Mouse (Mus musculus): ENCODE data around the gene Itga11. TPM values are rescaled to one million over a fixed set of nuclear protein-coding genes. Genes with fewer than 3 reads are reported as not detected.

Itga11 gene
- 1.3 and 1.4 TPM in 2 replicates for polyA plus RNA-seq (2015; fragmentation: Nextera tagmentation; extraction: Ambion mirVana)

- WGBS: under 1% methylated on average over 44 of the region's 45 CpGs
- no peaks in the 10 kb centered on the region for H3K9me3 ChIP-seq
- H3K4me3 ChIP-seq: peak within 1 kb of the TSS; percentile 38
- H3K27ac ChIP-seq: no peak within 1 kb of the TSS
- no peaks in the 10 kb centered on the region for H3K36me3 ChIP-seq (replicated peaks)
- H3K27me3 ChIP-seq (replicated peaks): peaks cover 32% of the 10 kb centered on the region
- 0 out of 2 replicates have a peak within 1 kb of the TSS, but pooled peaks have one; percentile 21 for H3K9ac ChIP-seq
- peak; percentile 48; the same call in 1 of the 2 replicates for ATAC-seq (replicated peaks)
- peak within 1 kb of the TSS; percentile 70 for H3K4me2 ChIP-seq
- H3K4me1 ChIP-seq: peaks cover 16% of the 10 kb centered on the region
These were observed at the start of gene Itga11 for GRCm38 (mm10) chr9:62677641-62678549. Gene Itga11 (plus strand): TSS chr9:62677826.

- 76% methylated on average over 10 of the region's 10 CpGs for WGBS
- H3K9me3 ChIP-seq: no peaks in the 10 kb centered on the region
- no peak for ATAC-seq (replicated peaks)
- H3K27ac ChIP-seq: no peak overlapping the region
- H3K4me2 ChIP-seq: no peak overlapping the region
- no peak overlapping the region for H3K4me3 ChIP-seq
- H3K9ac ChIP-seq: no peak overlapping the region
- no peaks in the 10 kb centered on the region for H3K36me3 ChIP-seq (replicated peaks)
- no peaks in the 10 kb centered on the region for H3K27me3 ChIP-seq (replicated peaks)
- H3K4me1 ChIP-seq: no peaks in the 10 kb centered on the region
These were observed 46.9 kb upstream of the Itga11 start for GRCm38 (mm10) chr9:62630631-62631240.

GRCm38 (mm10) chr9:62632392-62632791 is 45.2 kb upstream of the Itga11 start:
- 83% methylated on average over 6 of the region's 6 CpGs for WGBS
- Histone ChIP-seq H3K36me3 (replicated peaks) (no peaks in the 10 kb centered on the region), H3K9me3 (no peaks in the 10 kb centered on the region), H3K27ac (no peak overlapping the region), H3K27me3 (replicated peaks) (no peaks in the 10 kb centered on the region), H3K4me2 (no peak overlapping the region), H3K4me3 (no peak overlapping the region), H3K9ac (no peak overlapping the region), H3K4me1 (no peaks in the 10 kb centered on the region)
- ATAC-seq (replicated peaks): no peak

- no peaks in the 10 kb centered on the region for H3K9me3 ChIP-seq
- WGBS: 76% methylated on average over 6 of the region's 6 CpGs
These were observed 39.6 kb upstream of the Itga11 start for GRCm38 (mm10) chr9:62638045-62638444.

GRCm38 (mm10) chr9:62639686-62640085 is 37.9 kb upstream of the Itga11 start:
- Histone ChIP-seq H3K4me3 (no peak overlapping the region), H3K9me3 (no peaks in the 10 kb centered on the region), H3K27me3 (replicated peaks) (no peaks in the 10 kb centered on the region), H3K9ac (no peak overlapping the region), H3K4me2 (no peak overlapping the region), H3K4me1 (no peaks in the 10 kb centered on the region), H3K36me3 (replicated peaks) (no peaks in the 10 kb centered on the region), H3K27ac (no peak overlapping the region)
- ATAC-seq (replicated peaks): no peak
- WGBS: 52% methylated on average over 4 of the region's 4 CpGs

More at GRCm38 (mm10) chr9:62638045-62638444, 39.6 kb upstream of the Itga11 start:
- H3K4me1 ChIP-seq: no peaks in the 10 kb centered on the region
- no peak overlapping the region for H3K4me3 ChIP-seq
- H3K4me2 ChIP-seq: no peak overlapping the region
- H3K27ac ChIP-seq: no peak overlapping the region
- no peaks in the 10 kb centered on the region for H3K27me3 ChIP-seq (replicated peaks)
- no peak overlapping the region for H3K9ac ChIP-seq
- no peak for ATAC-seq (replicated peaks)
- no peaks in the 10 kb centered on the region for H3K36me3 ChIP-seq (replicated peaks)

GRCm38 (mm10) chr9:62640188-62640587 is 37.4 kb upstream of the Itga11 start:
- Histone ChIP-seq H3K27ac (no peak overlapping the region), H3K9ac (no peak overlapping the region), H3K27me3 (replicated peaks) (no peaks in the 10 kb centered on the region), H3K4me1 (peaks cover 1% of the 10 kb centered on the region; the same call in 1 of the 2 replicates), H3K9me3 (no peaks in the 10 kb centered on the region), H3K4me2 (no peak overlapping the region), H3K36me3 (replicated peaks) (no peaks in the 10 kb centered on the region), H3K4me3 (no peak overlapping the region)
- 93% methylated on average over 2 of the region's 2 CpGs for WGBS
- no peak for ATAC-seq (replicated peaks)

- no peak for ATAC-seq (replicated peaks)
- Histone ChIP-seq H3K36me3 (replicated peaks) (no peaks in the 10 kb centered on the region), H3K27me3 (replicated peaks) (no peaks in the 10 kb centered on the region), H3K4me1 (peaks cover 14% of the 10 kb centered on the region; the same call in 1 of the 2 replicates), H3K4me3 (no peak overlapping the region), H3K27ac (no peak overlapping the region), H3K4me2 (no peak overlapping the region), H3K9me3 (no peaks in the 10 kb centered on the region), H3K9ac (no peak overlapping the region)
- WGBS: 59% methylated on average over 6 of the region's 6 CpGs
These were observed 31.8 kb upstream of the Itga11 start for GRCm38 (mm10) chr9:62645716-62646400.

- Histone ChIP-seq H3K4me2 (no peak overlapping the region), H3K4me3 (no peak overlapping the region), H3K27me3 (replicated peaks) (no peaks in the 10 kb centered on the region), H3K9ac (no peak overlapping the region), H3K36me3 (replicated peaks) (no peaks in the 10 kb centered on the region), H3K27ac (no peak overlapping the region), H3K9me3 (no peaks in the 10 kb centered on the region), H3K4me1 (peaks cover 14% of the 10 kb centered on the region; the same call in 1 of the 2 replicates)
- 74% methylated on average over 7 of the region's 7 CpGs for WGBS
- ATAC-seq (replicated peaks): no peak
These were observed 30.9 kb upstream of the Itga11 start for GRCm38 (mm10) chr9:62646721-62647183.

GRCm38 (mm10) chr9:62649444-62649843 is 28.2 kb upstream of the Itga11 start:
- ATAC-seq (replicated peaks): no peak
- H3K27ac ChIP-seq: no peak overlapping the region
- 78% methylated on average over 3 of the region's 3 CpGs for WGBS
- peaks cover 14% of the 10 kb centered on the region; the same call in 1 of the 2 replicates for H3K4me1 ChIP-seq
- H3K9me3 ChIP-seq: no peaks in the 10 kb centered on the region
- H3K4me2 ChIP-seq: no peak overlapping the region
- no peaks in the 10 kb centered on the region for H3K27me3 ChIP-seq (replicated peaks)
- no peaks in the 10 kb centered on the region for H3K36me3 ChIP-seq (replicated peaks)
- no peak overlapping the region for H3K9ac ChIP-seq
- H3K4me3 ChIP-seq: no peak overlapping the region

GRCm38 (mm10) chr9:62650764-62651163 is 26.9 kb upstream of the Itga11 start:
- no peaks in the 10 kb centered on the region for H3K9me3 ChIP-seq
- H3K9ac ChIP-seq: no peak overlapping the region
- H3K27me3 ChIP-seq (replicated peaks): no peaks in the 10 kb centered on the region
- H3K4me1 ChIP-seq: peaks cover 7% of the 10 kb centered on the region; the same call in 1 of the 2 replicates
- no peak overlapping the region for H3K4me3 ChIP-seq
- ATAC-seq (replicated peaks): no peak
- 86% methylated on average over 6 of the region's 6 CpGs for WGBS
- H3K4me2 ChIP-seq: no peak overlapping the region
- H3K27ac ChIP-seq: no peak overlapping the region
- no peaks in the 10 kb centered on the region for H3K36me3 ChIP-seq (replicated peaks)

GRCm38 (mm10) chr9:62654336-62654735 is 23.3 kb upstream of the Itga11 start:
- Histone ChIP-seq H3K4me3 (no peak overlapping the region), H3K9me3 (no peaks in the 10 kb centered on the region), H3K4me2 (no peak overlapping the region), H3K4me1 (no peaks in the 10 kb centered on the region), H3K27ac (no peak overlapping the region), H3K27me3 (replicated peaks) (no peaks in the 10 kb centered on the region), H3K9ac (no peak overlapping the region), H3K36me3 (replicated peaks) (no peaks in the 10 kb centered on the region)
- 67% methylated on average over 6 of the region's 6 CpGs for WGBS
- no peak for ATAC-seq (replicated peaks)

GRCm38 (mm10) chr9:62658016-62658415 is 19.6 kb upstream of the Itga11 start:
- Histone ChIP-seq H3K36me3 (replicated peaks) (no peaks in the 10 kb centered on the region), H3K27me3 (replicated peaks) (no peaks in the 10 kb centered on the region), H3K4me3 (no peak overlapping the region), H3K9ac (no peak overlapping the region), H3K27ac (no peak overlapping the region), H3K4me1 (no peaks in the 10 kb centered on the region), H3K4me2 (no peak overlapping the region), H3K9me3 (no peaks in the 10 kb centered on the region)
- WGBS: 65% methylated on average over 3 of the region's 3 CpGs
- no peak for ATAC-seq (replicated peaks)

Data from midbrain, embryonic 15.5 days (tissue).